Comparison of ENCODE assay signal across 9 mouse cellular contexts in the genomic region with DNA sequence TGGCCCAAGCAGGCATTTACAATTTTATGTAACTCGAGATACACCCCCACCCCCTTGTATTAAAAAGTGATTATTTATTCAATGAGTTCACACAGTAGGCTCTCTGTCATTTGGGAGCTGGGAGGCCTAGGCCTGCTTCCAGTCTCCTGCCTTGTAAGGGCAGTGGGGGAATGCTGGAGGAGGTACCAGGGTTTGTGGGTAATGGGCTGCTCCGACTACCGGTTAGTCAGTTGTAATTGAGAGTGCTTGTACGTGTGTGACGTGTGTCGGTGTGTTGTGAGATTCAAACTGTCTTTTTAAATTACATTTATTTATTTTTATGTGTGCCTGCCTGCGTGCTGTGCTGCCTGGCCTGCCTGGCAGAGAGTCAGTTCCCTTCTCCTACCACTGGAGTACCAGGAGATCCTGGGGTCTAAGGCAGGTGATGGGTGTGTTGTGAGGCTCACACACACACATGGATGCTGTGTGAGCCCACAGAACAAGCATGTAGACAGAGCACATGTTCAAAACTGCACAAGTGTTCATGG. TPM values are rescaled to one million over a fixed set of nuclear protein-coding genes. Genes with fewer than 3 reads are reported as not detected.
A peak's percentile ranks its signal among the peaks of the same experiment; 100 is the strongest.
DNase-seq lines count a peak whose midpoint lies in the region; TF ChIP-seq lines count a peak whose summit lies in the region.
"Had no signal": no experiment of that assay in that cellular context is flagged by ENCODE, and none has a peak within 500 bp of the region (broad histone marks: within the 10 kb centered on the region; RNA-seq: fewer than 3 reads in every experiment).

No protein-coding gene starts in this region.

- no peak for TF ChIP-seq EP300 in ES-Bruce4 (IDR thresholded peaks at IDR 0.05; ENCODE audit: insufficient read depth, low read depth, low read length)

- 32% methylated on average over 7 of the region's 7 CpGs for WGBS in forebrain, embryonic 10.5 days

- H3K36me3 ChIP-seq in ES-Bruce4 (ENCODE audit: control insufficient read depth, insufficient read depth, low read length, poor library complexity, severe bottlenecking), result 0 out of 2 replicates have a peak, but pooled peaks cover 6% of the 10 kb centered on the region
- H3K36me3 ChIP-seq in forebrain, embryonic 10.5 days (replicated peaks), result peaks cover 3% of the 10 kb centered on the region; the same call in 1 of the 2 replicates

- peaks cover 2% of the 10 kb centered on the region for H3K4me1 ChIP-seq in ES-Bruce4 (ENCODE audit: control insufficient read depth, insufficient read depth, low read length)
- H3K4me1 ChIP-seq in forebrain, embryonic 10.5 days, result peaks cover 84% of the 10 kb centered on the region

- no peaks in the 10 kb centered on the region for H3K9me3 ChIP-seq in ES-Bruce4 (replicated peaks; ENCODE audit: control insufficient read depth, insufficient read depth, low read length, poor library complexity, severe bottlenecking)
- H3K9me3 ChIP-seq in forebrain, embryonic 10.5 days, result no peaks in the 10 kb centered on the region

- H3K27ac ChIP-seq in ES-Bruce4 (ENCODE audit: insufficient read depth, low read length), result no peak overlapping the region
- H3K27ac ChIP-seq in forebrain, embryonic 10.5 days, result peak overlapping the region; percentile 100

- peaks cover 1% of the 10 kb centered on the region; the same call in 1 of the 2 replicates for H3K27me3 ChIP-seq in ES-Bruce4 (ENCODE audit: control insufficient read depth, insufficient read depth, low read length, poor library complexity, severe bottlenecking)
- H3K27me3 ChIP-seq in forebrain, embryonic 10.5 days (ENCODE audit: poor library complexity, severe bottlenecking), result peaks cover 33% of the 10 kb centered on the region

- no peak for TF ChIP-seq POLR2A in ES-Bruce4 (IDR thresholded peaks at IDR 0.05; ENCODE audit: insufficient read depth, low read length)

- peak overlapping the region; percentile 81 for H3K4me3 ChIP-seq in ES-Bruce4 (ENCODE audit: low read depth, low read length)
- peak overlapping the region; percentile 96 for H3K4me3 ChIP-seq in forebrain, embryonic 10.5 days
- H3K4me3 ChIP-seq: erythroblast, embryonic 14.5 days had no signal

- TF ChIP-seq CTCF in ES-Bruce4 (IDR thresholded peaks at IDR 0.05; ENCODE audit: low read depth, low read length), result no peak

- peak overlapping the region; percentile 96 for H3K9ac ChIP-seq in ES-Bruce4 (ENCODE audit: low read depth, poor library complexity, severe bottlenecking)

- DNase-seq in cerebellum, adult 11-12 months, result peak; percentile 58
- no peak for DNase-seq in cerebellum, postnatal 4 days (ENCODE audit: low spot score in 2 of 2)
- peak; percentile 34 for DNase-seq in forebrain, embryonic 10.5 days (ENCODE audit: extremely low spot score, low spot score)
- DNase-seq in kidney, postnatal 10 days, result peak; percentile 41
- peak; percentile 49 for DNase-seq in neural tube, embryonic 10.5 days (ENCODE audit: extremely low spot score, low spot score)
- no peak for DNase-seq in urinary bladder, postnatal 4 days (ENCODE audit: low spot score in 2 of 2)
- no peak for DNase-seq in adrenal gland, adult 18-20 months (ENCODE audit: low spot score in 2 of 2)

RNA-seq across cellular contexts. Expression of a gene that starts 3.8 kb away (rescaled TPM):
- 21.2 and 21.6 TPM in 2 replicates for polyA plus RNA-seq in ES-Bruce4 (2011; ENCODE audit: insufficient read depth, insufficient read length, low read depth, missing spikeins)
- 13.7 and 16.1 TPM in 2 replicates for polyA plus RNA-seq in forebrain, embryonic 10.5 days (2016; fragmentation: Nextera tagmentation; extraction: Ambion mirVana)
- 1 to 10 TPM; 7.8 to 8.9 TPM for total RNA-seq in adrenal gland, adult 18-20 months (2021)

Comparison
In these comparisons a context has a peak if more than half of its experiments do, and no peak if none do; other contexts are left out.
1. DNase-seq: peak in cerebellum, adult 11-12 months (single experiment), forebrain, embryonic 10.5 days (single experiment), kidney, postnatal 10 days (single experiment) and neural tube, embryonic 10.5 days (single experiment); none in cerebellum, postnatal 4 days (0 of 2), urinary bladder, postnatal 4 days (0 of 2) and adrenal gland, adult 18-20 months (0 of 2).